Mouse (Mus musculus): Measurements from ENCODE around the gene Wiz.

DNA sequence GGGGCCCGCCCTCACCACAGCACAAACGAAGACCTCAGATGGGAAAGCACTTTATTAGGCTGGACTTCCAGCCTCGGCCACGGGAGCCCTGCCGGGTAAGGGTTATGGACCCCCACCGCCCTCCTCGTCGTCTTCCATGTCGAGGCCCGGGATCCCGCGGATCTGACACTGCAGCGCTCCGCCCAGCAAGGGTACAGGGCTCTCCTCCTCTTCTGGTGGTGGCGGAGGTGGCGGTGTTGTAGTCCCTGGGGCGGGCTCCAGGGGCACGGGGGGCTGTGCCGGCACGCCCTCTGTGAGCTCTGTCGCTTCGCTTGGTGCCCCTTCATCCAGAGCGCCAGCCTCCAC, 67.9 kb downstream of the Wiz start:
- TF ChIP-seq CTCF (IDR thresholded peaks at IDR 0.05; ENCODE audit: low read depth, low read length) = no peak
- no peak for TF ChIP-seq TAL1 (conservative IDR thresholded peaks at IDR 0.05; ENCODE audit: low read depth, low read length)

Measured in G1E (cell line).